Mouse (Mus musculus) myocyte (in vitro differentiated cells): ENCODE results near the gene Rps10.

Experiments
- CEBPB ChIP-seq: IDR thresholded peaks from 2 replicates; pipeline ENCODE4 v1.6.1; 2011; ENCODE audit warnings: mild to moderate bottlenecking, moderate library complexity; ENCODE audit not compliant: poor library complexity, insufficient read depth, severe bottlenecking
- E2F4 ChIP-seq: IDR thresholded peaks from one replicate; pipeline ENCODE4 v1.6.1; 2011; ENCODE audit warnings: mild to moderate bottlenecking, control low read depth, moderate library complexity; ENCODE audit not compliant: insufficient read depth
- MAX ChIP-seq: IDR thresholded peaks from one replicate; pipeline ENCODE4 v1.6.1; 2011; ENCODE audit warnings: low read depth, mild to moderate bottlenecking, control low read depth
- MYOD1 ChIP-seq, 3 experiments: IDR thresholded peaks; one replicate each; pipeline ENCODE4 v1.6.1; 2011; ENCODE audit warnings: control low read depth in 2 of 3, low read depth in 2 of 3, mild to moderate bottlenecking in 2 of 3, moderate library complexity in 1 of 3; ENCODE audit not compliant: insufficient read length in 2 of 3, control insufficient read depth in 1 of 3
- MYOG ChIP-seq, 3 experiments: IDR thresholded peaks; one replicate each; pipeline ENCODE4 v1.6.1; 2011; ENCODE audit warnings: control low read depth in 2 of 3, low read depth in 2 of 3, mild to moderate bottlenecking in 2 of 3; ENCODE audit not compliant: insufficient read length in 2 of 3, control insufficient read depth in 1 of 3, insufficient read depth in 1 of 3
- POLR2A ChIP-seq: IDR thresholded peaks from one replicate; pipeline ENCODE4 v1.6.1; 2011; ENCODE audit warnings: low read depth, mild to moderate bottlenecking, control low read depth, moderate library complexity; ENCODE audit not compliant: insufficient read length
- POLR2AphosphoS2 ChIP-seq: IDR thresholded peaks from one replicate; pipeline ENCODE4 v1.6.1; 2011; ENCODE audit warnings: low read depth, control low read depth; ENCODE audit not compliant: insufficient read length
- REST ChIP-seq: IDR thresholded peaks from one replicate; pipeline ENCODE4 v1.6.1; 2011; ENCODE audit warnings: mild to moderate bottlenecking, control low read depth, moderate library complexity; ENCODE audit not compliant: insufficient read depth, insufficient read length
- SRF ChIP-seq: IDR thresholded peaks from one replicate; pipeline ENCODE4 v1.6.1; 2011; ENCODE audit warnings: low read depth; ENCODE audit not compliant: control insufficient read depth, insufficient read length
- TCF12 ChIP-seq: IDR thresholded peaks from one replicate; pipeline ENCODE4 v1.6.1; 2011; ENCODE audit warnings: mild to moderate bottlenecking, control low read depth; ENCODE audit not compliant: poor library complexity, insufficient read depth, severe bottlenecking
- USF1 ChIP-seq: IDR thresholded peaks from one replicate; pipeline ENCODE4 v1.6.1; 2011; ENCODE audit warnings: low read depth, mild to moderate bottlenecking, control low read depth, moderate library complexity

DNA sequence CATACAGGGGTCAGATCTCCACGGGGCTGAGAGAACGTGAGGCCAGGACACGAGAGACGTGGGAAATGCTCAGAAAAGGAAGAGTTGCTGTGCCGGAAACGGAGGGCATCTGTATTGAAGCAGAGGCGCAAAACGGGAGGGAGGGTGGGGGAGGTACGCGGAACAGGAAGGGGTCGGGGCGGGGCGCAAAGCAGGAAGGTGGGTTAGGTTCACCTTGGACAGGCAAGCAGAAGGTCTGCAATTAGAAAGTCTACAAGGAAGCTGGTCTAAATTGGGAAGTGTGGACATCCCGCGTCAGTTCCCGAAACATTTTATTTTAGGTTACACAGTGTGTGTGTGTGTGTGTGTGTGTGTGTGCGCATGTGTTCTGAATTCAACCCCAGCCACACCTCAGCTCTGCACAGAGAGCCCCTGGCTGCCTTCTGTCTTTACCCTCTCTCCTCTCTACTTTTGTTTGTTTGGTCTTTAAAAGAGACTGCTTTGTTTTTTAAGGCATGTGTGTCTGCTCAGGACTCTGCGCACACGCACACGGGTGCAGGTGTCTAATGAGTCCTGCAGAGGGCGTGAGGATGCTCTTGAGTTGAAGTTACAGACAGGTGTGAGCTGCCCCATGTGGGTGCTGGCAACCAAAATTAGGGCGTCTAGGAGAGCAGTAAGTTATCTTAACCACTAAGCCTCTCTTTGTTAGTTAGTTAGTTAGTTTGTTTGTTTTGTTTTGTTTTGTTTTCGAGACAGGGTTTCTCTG lies 15.7 kb upstream of the Rps10 start:
- TF ChIP-seq POLR2A, result no peak
- TF ChIP-seq POLR2AphosphoS2, result no peak
- no peak for TF ChIP-seq MAX
- no peak for TF ChIP-seq USF1
- TF ChIP-seq TCF12, result no peak
- no peak for TF ChIP-seq MYOG (IDR thresholded peaks at IDR 0.05; ENCODE audit: control insufficient read depth in 1 of 3, insufficient read depth in 1 of 3, insufficient read length in 2 of 3, low read depth in 2 of 3)
- TF ChIP-seq MYOD1 (IDR thresholded peaks at IDR 0.05; ENCODE audit: control insufficient read depth in 1 of 3, insufficient read length in 2 of 3, low read depth in 2 of 3), result no peak
- TF ChIP-seq SRF, result no peak
- no peak for TF ChIP-seq E2F4
- TF ChIP-seq CEBPB, result no peak
- no peak for TF ChIP-seq REST
